Mouse (Mus musculus) hindbrain, embryonic 15.5 days (tissue): ENCODE results near the gene Ak8. TPM values are rescaled to one million over a fixed set of nuclear protein-coding genes. Genes with fewer than 3 reads are reported as not detected.

Experiments
- ATAC-seq: fragments of 200-750 bp; cut with Nextera tagmentation; 2 replicates; pipeline ENCODE4 v1.8.0; 2017; ENCODE audit warnings: low read depth, moderate number of reproducible peaks, moderate TSS enrichment; ENCODE audit not compliant: low FRiP score
- H3K27ac ChIP-seq: fragments of 300-500 bp; sonication (generic); replicated peaks from 2 replicates; pipeline ENCODE4 v1.5.1; 2015; ENCODE audit warnings: mild to moderate bottlenecking, inconsistent platforms
- H3K27me3 ChIP-seq: fragments of 300-500 bp; sonication (generic); 2 replicates; pipeline ENCODE4 v1.6.1; 2015; ENCODE audit warnings: control low read depth, inconsistent platforms
- H3K36me3 ChIP-seq: fragments of 300-500 bp; sonication (generic); 2 replicates; pipeline ENCODE4 v1.6.1; 2015; ENCODE audit warnings: control low read depth, inconsistent platforms
- H3K4me1 ChIP-seq: fragments of 300-500 bp; sonication (generic); replicated peaks from 2 replicates; pipeline ENCODE4 v1.6.1; 2015; ENCODE audit warnings: control low read depth, inconsistent platforms
- H3K4me2 ChIP-seq: fragments of 300-500 bp; sonication (generic); 2 replicates; pipeline ENCODE4 v1.6.1; 2015; ENCODE audit warnings: moderate library complexity, mild to moderate bottlenecking, inconsistent platforms
- H3K4me3 ChIP-seq: fragments of 300-500 bp; sonication (generic); 2 replicates; pipeline ENCODE4 v1.5.1; 2015; ENCODE audit warnings: mild to moderate bottlenecking, inconsistent platforms
- H3K9ac ChIP-seq: fragments of 300-500 bp; sonication (generic); 2 replicates; pipeline ENCODE4 v1.6.1; 2015; ENCODE audit warnings: inconsistent platforms
- H3K9me3 ChIP-seq: fragments of 300-500 bp; sonication (generic); 2 replicates; pipeline ENCODE4 v1.6.1; 2016; ENCODE audit warnings: control low read depth, inconsistent platforms
- WGBS: fragments of 180-500 bp; shearing (Covaris S2); methylation state at CpG from one replicate; pipeline ENCODE4 v1.1.7; 2015; 5-methylcytosine and 5-hydroxymethylcytosine counted together
- polyA plus RNA-seq: library from polyadenylated mRNA; unstranded; fragments of >200 nt; fragmentation: Nextera tagmentation; extraction: Ambion mirVana; gene quantifications from 2 replicates; pipeline ENCODE4 v1.2.1, GENCODE M21; 2015

The Ak8 gene
- polyA plus RNA-seq, 1 experiment from 2014 or later = 1.9 TPM

GRCm38 (mm10) chr2:28799575-28799974 lies 99.6 kb downstream of the Ak8 start:
- no peak overlapping the region for H3K4me3 ChIP-seq
- H3K27ac ChIP-seq = no peak overlapping the region
- H3K9ac ChIP-seq = no peak overlapping the region
- H3K9me3 ChIP-seq = no peaks in the 10 kb centered on the region
- WGBS = 84% methylated on average over 2 of the region's 2 CpGs
- peaks cover 23% of the 10 kb centered on the region for H3K4me1 ChIP-seq
- no peak overlapping the region for H3K4me2 ChIP-seq
- H3K27me3 ChIP-seq = no peaks in the 10 kb centered on the region
- H3K36me3 ChIP-seq = no peaks in the 10 kb centered on the region
- ATAC-seq = no peak

GRCm38 (mm10) chr2:28803406-28803805 lies 103.4 kb downstream of the Ak8 start:
- Histone ChIP-seq H3K9me3 (no peaks in the 10 kb centered on the region), H3K27me3 (no peaks in the 10 kb centered on the region), H3K4me3 (no peak overlapping the region), H3K4me1 (peaks cover 5% of the 10 kb centered on the region; the same call in 1 of the 2 replicates), H3K4me2 (no peak overlapping the region), H3K27ac (no peak overlapping the region), H3K36me3 (no peaks in the 10 kb centered on the region), H3K9ac (no peak overlapping the region)
- ATAC-seq = no peak
- 90% methylated on average over 7 of the region's 7 CpGs for WGBS

DNA sequence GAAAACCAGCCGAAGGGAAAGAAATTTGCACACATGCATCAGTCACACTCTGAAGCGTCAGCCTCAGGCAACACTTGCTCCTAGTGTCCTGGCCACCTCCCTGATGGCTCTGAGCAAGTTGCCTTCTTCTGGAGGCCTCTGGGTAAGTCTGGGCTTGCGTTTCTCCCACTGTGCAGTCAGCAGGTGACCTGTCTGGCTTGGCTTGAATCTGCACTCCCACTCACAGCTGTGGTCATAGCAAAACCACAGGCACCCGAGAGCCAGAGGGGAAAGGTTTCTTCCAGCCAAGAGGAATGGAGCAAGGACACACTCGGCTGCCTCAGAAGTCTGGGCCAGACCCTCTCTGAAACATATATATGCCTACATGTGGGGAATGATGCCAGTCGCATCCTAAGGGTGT lies 108.9 kb downstream of the Ak8 start:
- H3K9me3 ChIP-seq = no peaks in the 10 kb centered on the region
- H3K4me3 ChIP-seq = no peak overlapping the region
- no peak overlapping the region for H3K9ac ChIP-seq
- no peaks in the 10 kb centered on the region for H3K4me1 ChIP-seq
- H3K27ac ChIP-seq = no peak overlapping the region
- ATAC-seq = no peak
- H3K27me3 ChIP-seq = no peaks in the 10 kb centered on the region
- no peak overlapping the region for H3K4me2 ChIP-seq
- no peaks in the 10 kb centered on the region for H3K36me3 ChIP-seq
- 80% methylated on average over 6 of the region's 6 CpGs for WGBS

DNA sequence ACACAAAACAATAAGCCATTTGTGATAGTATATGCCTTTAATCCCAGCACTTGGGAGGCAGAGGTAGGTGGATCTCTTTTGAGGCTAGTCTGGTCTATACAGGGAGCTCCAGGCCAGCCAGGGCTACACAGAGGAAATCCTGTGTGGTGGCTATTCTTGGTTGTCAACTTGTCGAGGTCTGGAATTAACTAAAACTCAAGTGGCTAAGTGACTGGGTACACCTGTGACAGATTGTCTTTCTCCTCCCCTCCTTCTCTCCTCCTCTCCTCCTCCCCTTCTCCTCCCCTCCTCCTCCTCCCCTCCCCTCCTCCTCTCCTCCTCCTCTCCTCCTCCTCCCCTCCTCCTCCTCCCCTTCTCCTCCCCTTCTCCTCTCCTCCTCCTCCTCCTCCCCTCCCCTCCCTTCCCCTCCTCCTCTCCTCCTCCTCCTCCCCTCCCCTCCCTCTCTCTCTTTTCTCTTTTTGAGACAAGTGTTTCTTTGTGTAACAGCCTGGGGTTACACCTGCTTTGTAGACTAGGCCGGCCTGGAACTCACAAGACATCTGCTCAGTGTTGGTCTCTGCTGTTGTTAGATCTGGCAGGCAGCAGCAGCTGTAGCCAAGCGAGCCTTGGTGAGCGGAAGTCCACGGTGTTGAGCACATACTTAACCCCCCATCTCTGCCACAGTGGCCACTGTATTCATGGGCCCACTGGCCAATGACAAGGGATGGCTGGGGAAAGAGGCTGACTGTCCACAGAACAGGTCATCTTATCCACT lies 110.5 kb downstream of the Ak8 start:
- H3K27ac ChIP-seq = no peak overlapping the region
- 49% methylated on average over 5 of the region's 5 CpGs for WGBS
- ATAC-seq = no peak
- H3K4me2 ChIP-seq = no peak overlapping the region
- H3K4me1 ChIP-seq = no peaks in the 10 kb centered on the region
- no peaks in the 10 kb centered on the region for H3K27me3 ChIP-seq
- H3K9me3 ChIP-seq = no peaks in the 10 kb centered on the region
- H3K36me3 ChIP-seq = no peaks in the 10 kb centered on the region
- no peak overlapping the region for H3K4me3 ChIP-seq
- H3K9ac ChIP-seq = no peak overlapping the region

GRCm38 (mm10) chr2:28818866-28819265 lies 118.9 kb downstream of the Ak8 start:
- 84% methylated on average over 4 of the region's 4 CpGs for WGBS
- H3K4me3 ChIP-seq = no peak overlapping the region
- H3K27ac ChIP-seq = no peak overlapping the region
- no peaks in the 10 kb centered on the region for H3K4me1 ChIP-seq
- H3K36me3 ChIP-seq = peaks cover 10% of the 10 kb centered on the region; the same call in 1 of the 2 replicates
- H3K9ac ChIP-seq = no peak overlapping the region
- no peak overlapping the region for H3K4me2 ChIP-seq
- H3K9me3 ChIP-seq = no peaks in the 10 kb centered on the region
- no peak for ATAC-seq
- no peaks in the 10 kb centered on the region for H3K27me3 ChIP-seq

DNA sequence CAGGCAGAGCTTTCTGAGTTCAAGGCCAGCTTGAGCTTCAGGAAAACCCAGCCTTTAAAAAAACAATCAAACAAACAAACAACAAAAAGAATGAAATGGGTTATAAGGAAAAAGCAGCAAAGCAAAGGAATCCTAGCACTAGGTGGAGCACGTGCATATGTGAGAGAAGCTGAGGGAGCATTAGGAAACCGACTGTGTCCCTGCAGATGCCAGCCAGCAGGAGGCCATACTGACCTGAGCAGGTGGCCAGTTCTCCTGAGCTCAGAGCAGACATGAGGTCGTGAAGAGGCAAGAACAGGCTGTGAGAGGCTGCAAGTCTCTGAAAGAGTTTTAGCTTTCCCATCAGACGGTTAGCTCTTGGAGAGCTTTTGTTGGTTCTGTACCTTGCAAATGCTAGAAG lies 129.3 kb downstream of the Ak8 start:
- Histone ChIP-seq H3K27me3 (no peaks in the 10 kb centered on the region), H3K27ac (no peak overlapping the region), H3K4me2 (no peak overlapping the region), H3K4me1 (no peaks in the 10 kb centered on the region), H3K9me3 (no peaks in the 10 kb centered on the region), H3K9ac (no peak overlapping the region), H3K36me3 (peaks cover 90% of the 10 kb centered on the region), H3K4me3 (no peak overlapping the region)
- ATAC-seq = no peak
- 45% methylated on average over 4 of the region's 4 CpGs for WGBS

DNA sequence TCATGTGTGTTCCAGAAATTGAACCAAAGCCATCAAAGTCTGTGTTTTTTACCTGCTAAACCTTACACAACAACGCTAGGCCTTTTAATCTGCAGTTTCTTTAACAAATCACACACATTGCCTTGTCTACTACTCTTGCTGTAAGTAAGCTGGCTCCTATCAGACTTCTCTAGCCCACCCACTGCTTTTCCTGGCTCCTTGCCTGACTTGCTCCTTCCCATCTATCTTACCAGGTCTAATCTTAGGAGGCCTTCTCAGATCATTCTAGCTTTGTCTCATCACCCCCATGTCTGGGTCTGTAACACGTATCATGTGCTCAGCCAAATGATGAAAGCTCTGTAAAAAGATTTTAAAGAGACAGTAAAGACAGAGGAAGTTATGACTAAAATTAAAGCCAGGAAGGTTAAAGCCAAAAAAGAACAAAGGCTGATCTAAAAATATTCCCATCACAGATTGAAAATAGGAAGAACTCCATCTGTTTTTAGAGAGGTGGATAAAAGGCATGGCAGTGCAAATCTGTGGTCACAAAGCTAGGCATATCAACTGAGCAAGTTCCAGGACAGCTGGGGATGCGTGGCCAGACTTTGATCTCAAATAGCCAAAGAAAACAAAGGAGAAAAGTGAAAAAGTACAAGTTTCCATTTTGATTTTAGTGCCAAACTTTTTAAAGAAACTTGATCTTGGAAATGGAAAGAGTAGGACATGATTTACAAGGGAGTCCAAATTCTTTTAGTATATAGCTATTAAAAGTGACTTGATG lies 136.4 kb downstream of the Ak8 start:
- ATAC-seq = no peak
- H3K27me3 ChIP-seq = no peaks in the 10 kb centered on the region
- WGBS = 72% methylated on average over 3 of the region's 3 CpGs
- H3K4me1 ChIP-seq = peaks cover 40% of the 10 kb centered on the region
- H3K9ac ChIP-seq = no peak overlapping the region
- H3K4me2 ChIP-seq = no peak overlapping the region
- H3K4me3 ChIP-seq = no peak overlapping the region
- H3K27ac ChIP-seq = no peak overlapping the region
- peaks cover 33% of the 10 kb centered on the region for H3K36me3 ChIP-seq
- H3K9me3 ChIP-seq = no peaks in the 10 kb centered on the region

GRCm38 (mm10) chr2:28839501-28840221 lies 139.7 kb downstream of the Ak8 start:
- Histone ChIP-seq H3K27ac (peak overlapping the region; percentile 91), H3K9me3 (no peaks in the 10 kb centered on the region), H3K4me1 (peaks cover 61% of the 10 kb centered on the region), H3K9ac (peak overlapping the region; percentile 94), H3K36me3 (peaks cover 5% of the 10 kb centered on the region), H3K27me3 (no peaks in the 10 kb centered on the region), H3K4me3 (peak overlapping the region; percentile 87), H3K4me2 (peak overlapping the region; percentile 85)
- WGBS = 0% methylated on average over 53 of the region's 53 CpGs
- ATAC-seq = no peak; the same call in 1 of the 2 replicates

DNA sequence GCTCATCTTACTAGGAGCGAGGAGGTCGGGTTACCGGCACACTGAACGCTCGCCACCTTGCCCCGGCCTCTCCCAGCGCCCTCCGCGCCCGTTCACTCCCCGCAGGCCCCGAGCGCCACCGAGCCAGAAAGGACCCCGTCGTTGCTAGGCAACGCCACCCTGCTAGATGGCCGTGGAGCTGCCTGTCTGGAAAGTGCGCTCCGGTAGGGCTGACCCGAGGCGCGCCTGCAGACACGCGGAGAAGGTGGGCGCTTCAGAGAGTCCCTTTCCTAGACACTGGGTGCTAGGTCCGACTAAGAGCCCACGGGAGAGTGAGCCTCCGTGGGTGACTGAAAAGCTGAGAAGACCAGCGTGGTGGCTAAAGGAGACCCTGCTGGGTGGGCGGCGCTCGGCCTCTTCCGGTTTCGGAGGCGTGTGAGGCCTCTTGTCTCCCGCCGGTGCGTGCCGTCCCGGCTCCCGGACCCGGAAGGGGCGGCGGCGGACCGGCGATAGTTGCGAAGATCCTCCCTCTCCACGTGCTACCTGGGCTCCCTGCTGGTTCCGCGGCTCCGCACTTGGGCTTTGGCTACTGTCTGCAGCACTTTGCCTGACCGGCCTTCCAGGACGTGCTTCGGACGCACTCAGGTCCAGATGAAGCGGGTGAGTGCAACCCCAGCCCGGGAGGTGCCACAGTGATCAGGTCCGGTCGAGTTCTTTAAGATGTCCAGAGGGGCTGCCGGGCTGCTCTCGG lies 140.4 kb downstream of the Ak8 start, which contains the start of the genes Gtf3c4 and Ddx31:
TSS of gene Gtf3c4 (minus strand) at position 139 of the 730 bp plus-strand sequence.
TSS of gene Ddx31 (plus strand) at position 185 of the 730 bp plus-strand sequence.
- peak within 1 kb of the TSS; percentile 94 for H3K9ac ChIP-seq
- H3K27ac ChIP-seq = peak within 1 kb of the TSS; percentile 91
- no peaks in the 10 kb centered on the region for H3K9me3 ChIP-seq
- peak within 1 kb of the TSS; percentile 85 for H3K4me2 ChIP-seq
- peaks cover 61% of the 10 kb centered on the region for H3K4me1 ChIP-seq
- H3K36me3 ChIP-seq = 0 out of 2 replicates have a peak, but pooled peaks cover 5% of the 10 kb centered on the region
- H3K27me3 ChIP-seq = no peaks in the 10 kb centered on the region
- H3K4me3 ChIP-seq = peak within 1 kb of the TSS; percentile 87
- peak; percentile 94 for ATAC-seq
- WGBS = under 1% methylated on average over 63 of the region's 63 CpGs

- WGBS = 80% methylated on average over 3 of the region's 3 CpGs
- Histone ChIP-seq H3K4me3 (peak overlapping the region; percentile 87), H3K9me3 (no peaks in the 10 kb centered on the region), H3K4me1 (peaks cover 49% of the 10 kb centered on the region), H3K27me3 (no peaks in the 10 kb centered on the region), H3K36me3 (peaks cover 15% of the 10 kb centered on the region), H3K4me2 (peak overlapping the region; percentile 85), H3K27ac (no peak overlapping the region), H3K9ac (0 out of 2 replicates have a peak overlapping the region, but pooled peaks have one; percentile 94)
- no peak for ATAC-seq
Measured at GRCm38 (mm10) chr2:28842042-28842441, 142.1 kb downstream of the Ak8 start.

GRCm38 (mm10) chr2:28848879-28849278 lies 148.9 kb downstream of the Ak8 start:
- no peaks in the 10 kb centered on the region for H3K9me3 ChIP-seq
- H3K9ac ChIP-seq = no peak overlapping the region
- 97% methylated on average over 2 of the region's 2 CpGs for WGBS
- H3K27ac ChIP-seq = no peak overlapping the region
- H3K4me2 ChIP-seq = no peak overlapping the region
- H3K27me3 ChIP-seq = no peaks in the 10 kb centered on the region
- H3K36me3 ChIP-seq = peaks cover 48% of the 10 kb centered on the region
- no peak overlapping the region for H3K4me3 ChIP-seq
- no peak for ATAC-seq
- peaks cover 3% of the 10 kb centered on the region; the same call in 1 of the 2 replicates for H3K4me1 ChIP-seq
